Mouse (Mus musculus): Measurements from ENCODE around the gene Scap. TPM values are rescaled to one million over a fixed set of nuclear protein-coding genes. Genes with fewer than 3 reads are reported as not detected.

Scap gene
- polyA plus RNA-seq, 1 experiment: not detected

- 0 out of 2 replicates have a peak, but pooled peaks have one; percentile 18 for TF ChIP-seq CTCF (IDR thresholded peaks at IDR 0.05; ENCODE audit: insufficient read depth, low read depth, low read length)
- TF ChIP-seq POLR2A (IDR thresholded peaks at IDR 0.05; ENCODE audit: insufficient read depth, low read depth, low read length): no peak
- 33% methylated on average over 6 of the region's 6 CpGs for WGBS
Observed at GRCm38 (mm10) chr9:110410908-110411887, 78.1 kb downstream of the Scap start.

GRCm38 (mm10) chr9:110412926-110413325 lies 79.8 kb downstream of the Scap start:
- WGBS: 59% methylated on average over 7 of the region's 7 CpGs
- Histone ChIP-seq H3K27ac (ENCODE audit: insufficient read depth, low read depth, low read length) (no peak overlapping the region), H3K4me1 (ENCODE audit: control insufficient read depth, insufficient read depth, low read length) (no peaks in the 10 kb centered on the region), H3K4me3 (ENCODE audit: insufficient read depth, low read depth, low read length) (no peak overlapping the region)
- TF ChIP-seq CTCF (IDR thresholded peaks at IDR 0.05; ENCODE audit: insufficient read depth, low read depth, low read length) (no peak), POLR2A (IDR thresholded peaks at IDR 0.05; ENCODE audit: insufficient read depth, low read depth, low read length) (no peak)

More at GRCm38 (mm10) chr9:110410908-110411887, 78.1 kb downstream of the Scap start:
- Histone ChIP-seq H3K27ac (ENCODE audit: insufficient read depth, low read depth, low read length) (no peak overlapping the region), H3K4me3 (ENCODE audit: insufficient read depth, low read depth, low read length) (no peak overlapping the region), H3K4me1 (ENCODE audit: control insufficient read depth, insufficient read depth, low read length) (peaks cover 5% of the 10 kb centered on the region)

- TF ChIP-seq CTCF (IDR thresholded peaks at IDR 0.05; ENCODE audit: insufficient read depth, low read depth, low read length) (no peak), POLR2A (IDR thresholded peaks at IDR 0.05; ENCODE audit: insufficient read depth, low read depth, low read length) (no peak)
- Histone ChIP-seq H3K27ac (ENCODE audit: insufficient read depth, low read depth, low read length) (no peak overlapping the region), H3K4me3 (ENCODE audit: insufficient read depth, low read depth, low read length) (no peak overlapping the region), H3K4me1 (ENCODE audit: control insufficient read depth, insufficient read depth, low read length) (no peaks in the 10 kb centered on the region)
- 52% methylated on average over 9 of the region's 9 CpGs for WGBS
Observed at GRCm38 (mm10) chr9:110413785-110414184, 80.7 kb downstream of the Scap start.

GRCm38 (mm10) chr9:110419511-110420112 lies 86.5 kb downstream of the Scap start, which contains the start of gene Ngp:
Ngp (plus strand) TSS chr9:110419747.
- TF ChIP-seq POLR2A (IDR thresholded peaks at IDR 0.05; ENCODE audit: insufficient read depth, low read depth, low read length) (no peak), CTCF (IDR thresholded peaks at IDR 0.05; ENCODE audit: insufficient read depth, low read depth, low read length) (no peak)
- Histone ChIP-seq H3K4me1 (ENCODE audit: control insufficient read depth, insufficient read depth, low read length) (no peaks in the 10 kb centered on the region), H3K27ac (ENCODE audit: insufficient read depth, low read depth, low read length) (no peak within 1 kb of the TSS), H3K4me3 (ENCODE audit: insufficient read depth, low read depth, low read length) (no peak within 1 kb of the TSS)
- WGBS: 91% methylated on average over 12 of the region's 12 CpGs

- TF ChIP-seq POLR2A (IDR thresholded peaks at IDR 0.05; ENCODE audit: insufficient read depth, low read depth, low read length): no peak
- no peak for TF ChIP-seq CTCF (IDR thresholded peaks at IDR 0.05; ENCODE audit: insufficient read depth, low read depth, low read length)
- 42% methylated on average over 8 of the region's 8 CpGs for WGBS
- Histone ChIP-seq H3K4me3 (ENCODE audit: insufficient read depth, low read depth, low read length) (no peak overlapping the region), H3K27ac (ENCODE audit: insufficient read depth, low read depth, low read length) (peak overlapping the region; percentile 39; the same call in 1 of the 2 replicates), H3K4me1 (ENCODE audit: control insufficient read depth, insufficient read depth, low read length) (peaks cover 2% of the 10 kb centered on the region; the same call in 1 of the 2 replicates)
Observed at GRCm38 (mm10) chr9:110431241-110431640, 98.2 kb downstream of the Scap start.

GRCm38 (mm10) chr9:110433045-110433444 lies 100.0 kb downstream of the Scap start:
- H3K27ac ChIP-seq (ENCODE audit: insufficient read depth, low read depth, low read length): no peak overlapping the region
- TF ChIP-seq CTCF (IDR thresholded peaks at IDR 0.05; ENCODE audit: insufficient read depth, low read depth, low read length) (no peak), POLR2A (IDR thresholded peaks at IDR 0.05; ENCODE audit: insufficient read depth, low read depth, low read length) (no peak)
- WGBS: 98% methylated on average over 2 of the region's 2 CpGs
- no peak overlapping the region for H3K4me3 ChIP-seq (ENCODE audit: insufficient read depth, low read depth, low read length)
- peaks cover 2% of the 10 kb centered on the region; the same call in 1 of the 2 replicates for H3K4me1 ChIP-seq (ENCODE audit: control insufficient read depth, insufficient read depth, low read length)

Other genes with a start within 250 kb of the Scap start
- 76.6 and 106 TPM in 2 replicates for gene Smarcc1, start 215.6 kb upstream of the Scap start, polyA plus RNA-seq (2012; ENCODE audit: insufficient read depth, insufficient read length, low replicate concordance, missing spikeins)
- gene Dhx30, start 215.5 kb upstream of the Scap start, polyA plus RNA-seq (2012; ENCODE audit: insufficient read depth, insufficient read length, low replicate concordance, missing spikeins): not detected in 2 replicates
- gene Cspg5, start 89.5 kb upstream of the Scap start, polyA plus RNA-seq (2012; ENCODE audit: insufficient read depth, insufficient read length, low replicate concordance, missing spikeins): 129 TPM in 1 of 2 replicates, not detected in the other
- gene Elp6, start 28.1 kb upstream of the Scap start, polyA plus RNA-seq (2012; ENCODE audit: insufficient read depth, insufficient read length, low replicate concordance, missing spikeins): not detected in 2 replicates
- gene Ptpn23, start 74.9 kb downstream of the Scap start, polyA plus RNA-seq (2012; ENCODE audit: insufficient read depth, insufficient read length, low replicate concordance, missing spikeins): not detected in 2 replicates
- gene Ngp, start 86.5 kb downstream of the Scap start, polyA plus RNA-seq (2012; ENCODE audit: insufficient read depth, insufficient read length, low replicate concordance, missing spikeins): not detected in 2 replicates
- not detected in 2 replicates for gene Klhl18, start 143.4 kb downstream of the Scap start, polyA plus RNA-seq (2012; ENCODE audit: insufficient read depth, insufficient read length, low replicate concordance, missing spikeins)
- not detected in 2 replicates for gene Kif9, start 143.7 kb downstream of the Scap start, polyA plus RNA-seq (2012; ENCODE audit: insufficient read depth, insufficient read length, low replicate concordance, missing spikeins)
- gene Setd2, start 199.3 kb downstream of the Scap start, polyA plus RNA-seq (2012; ENCODE audit: insufficient read depth, insufficient read length, low replicate concordance, missing spikeins): 420 TPM in 1 of 2 replicates, not detected in the other

Data from olfactory bulb, adult 2 months (tissue).